22 mouse cellular contexts compared by ENCODE assay signal in the genomic region with DNA sequence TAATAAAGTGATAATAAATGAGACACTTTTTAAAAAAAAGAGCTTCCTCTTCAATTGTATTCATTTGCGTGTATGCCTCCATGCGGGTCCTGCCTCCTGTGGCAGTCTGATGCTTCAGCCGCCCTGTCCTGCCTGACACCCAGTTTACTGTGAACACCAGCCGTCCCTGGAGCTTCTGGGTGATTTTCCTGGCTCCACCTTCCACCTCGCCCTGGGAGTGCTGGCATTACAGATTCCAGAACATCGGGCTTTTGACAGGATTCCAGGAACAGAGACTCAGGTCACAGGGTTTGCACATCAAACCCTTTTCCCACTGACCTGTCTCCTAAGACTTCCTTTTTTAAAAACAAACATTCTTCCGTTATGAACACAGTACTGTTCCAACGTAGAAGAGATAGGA. TPM values are rescaled to one million over a fixed set of nuclear protein-coding genes. Genes with fewer than 3 reads are reported as not detected.
DNase-seq lines count a peak whose midpoint lies in the region; ATAC-seq and TF ChIP-seq lines count a peak whose summit lies in the region.
"Had no signal": no experiment of that assay in that cellular context is flagged by ENCODE, and none has a peak within 500 bp of the region (broad histone marks: within the 10 kb centered on the region; RNA-seq: fewer than 3 reads in every experiment).

No protein-coding gene starts in this region.

- TF ChIP-seq CTCF in E14TG2a.4 (conservative IDR thresholded peaks at IDR 0.05; ENCODE audit: low read length) = no peak
- no peak for TF ChIP-seq CTCF in lung, adult 2 months (IDR thresholded peaks at IDR 0.05; ENCODE audit: insufficient read depth, low read length)

- no peak overlapping the region for H3K27ac ChIP-seq in kidney, embryonic 14.5 days (ENCODE audit: low read depth, low read length)
- H3K27ac ChIP-seq: forebrain, embryonic 12.5 days; heart, adult 2 months; left cerebral cortex, adult 2 months; liver, embryonic 13.5 days; midbrain, embryonic 13.5 days; neural tube, embryonic 15.5 days had no signal

- H3K9ac ChIP-seq in kidney, embryonic 14.5 days (ENCODE audit: low read depth, low read length) = no peak overlapping the region
- H3K9ac ChIP-seq: forebrain, embryonic 12.5 days; liver, embryonic 13.5 days; midbrain, embryonic 13.5 days; neural tube, embryonic 15.5 days had no signal

- no peaks in the 10 kb centered on the region for H3K9me3 ChIP-seq in kidney, embryonic 14.5 days (ENCODE audit: control insufficient read depth, low read length)
- peaks cover 4% of the 10 kb centered on the region; the same call in 1 of the 2 replicates for H3K9me3 ChIP-seq in E14TG2a.4 (ENCODE audit: low read length)
- H3K9me3 ChIP-seq: forebrain, embryonic 12.5 days; G1E; liver, embryonic 13.5 days; midbrain, embryonic 13.5 days; neural tube, embryonic 15.5 days had no signal

- DNase-seq in cerebellum, adult 9-10 months = peak; percentile 10
- DNase-seq in kidney, adult 18-20 months = peak; percentile 8
- DNase-seq in brain, adult 2 months (ENCODE audit: low read depth, low spot score) = peak; percentile 9
- no peak for DNase-seq in right cerebral cortex, postnatal 14 days
- no peak for DNase-seq in lung, adult 2 months
- DNase-seq: gastrocnemius, postnatal 14 days; heart, adult 2 months; heart, postnatal 4 days; liver, embryonic 13.5 days; right cerebral cortex, postnatal 4 days; thymus, postnatal 36 days had no signal

- H3K4me3 ChIP-seq in kidney, embryonic 14.5 days (ENCODE audit: low read length) = no peak overlapping the region
- H3K4me3 ChIP-seq in E14TG2a.4 (replicated peaks; ENCODE audit: low read length) = 0 out of 2 replicates have a peak overlapping the region, but pooled peaks have one; percentile 17
- no peak overlapping the region for H3K4me3 ChIP-seq in lung, adult 2 months (replicated peaks; ENCODE audit: extremely low read depth, low read depth, low read length)
- H3K4me3 ChIP-seq: forebrain, embryonic 12.5 days; heart, adult 2 months; left cerebral cortex, adult 2 months; liver, embryonic 13.5 days; midbrain, embryonic 13.5 days; myocyte; neural tube, embryonic 15.5 days had no signal

- H3K27me3 ChIP-seq in kidney, embryonic 14.5 days (ENCODE audit: control insufficient read depth, insufficient read depth, low read length) = peaks cover under 1% of the 10 kb centered on the region; the same call in 1 of the 2 replicates
- peaks cover 5% of the 10 kb centered on the region; the same call in 1 of the 2 replicates for H3K27me3 ChIP-seq in E14TG2a.4 (ENCODE audit: insufficient read depth, low read length)
- H3K27me3 ChIP-seq: liver, embryonic 13.5 days had no signal

- H3K36me3 ChIP-seq in kidney, embryonic 14.5 days (ENCODE audit: control insufficient read depth, insufficient read depth, low read length) = no peaks in the 10 kb centered on the region
- no peaks in the 10 kb centered on the region for H3K36me3 ChIP-seq in E14TG2a.4 (ENCODE audit: insufficient read depth, low read length)
- H3K36me3 ChIP-seq: forebrain, embryonic 12.5 days; G1E; liver, embryonic 13.5 days; midbrain, embryonic 13.5 days; neural tube, embryonic 15.5 days had no signal

- no peak for TF ChIP-seq POLR2A in lung, adult 2 months (IDR thresholded peaks at IDR 0.05; ENCODE audit: borderline replicate concordance, extremely low read depth, low read depth, low read length)

- H3K4me2 ChIP-seq in kidney, embryonic 14.5 days (replicated peaks; ENCODE audit: low read depth, low read length) = no peak overlapping the region
- H3K4me2 ChIP-seq: forebrain, embryonic 12.5 days; liver, embryonic 13.5 days; midbrain, embryonic 13.5 days; neural tube, embryonic 15.5 days had no signal

- ATAC-seq in cerebellum, adult (ENCODE audit: insufficient number of reproducible peaks, low FRiP score, low TSS enrichment) = no peak
- no peak for ATAC-seq in kidney, embryonic 14.5 days (ENCODE audit: low FRiP score, low TSS enrichment)
- ATAC-seq: lung, postnatal 0 days; midbrain, embryonic 13.5 days had no signal

- WGBS in kidney, embryonic 14.5 days = 17% methylated on average over 8 of the region's 8 CpGs
- WGBS in lung, adult 2 months = 5% methylated on average over 8 of the region's 8 CpGs

- no peaks in the 10 kb centered on the region for H3K4me1 ChIP-seq in kidney, embryonic 14.5 days (ENCODE audit: control insufficient read depth, insufficient read depth, low read length)
- H3K4me1 ChIP-seq in E14TG2a.4 (replicated peaks; ENCODE audit: low read depth, low read length) = peaks cover 50% of the 10 kb centered on the region
- H3K4me1 ChIP-seq in lung, adult 2 months (ENCODE audit: control insufficient read depth, insufficient read depth, low read length) = no peaks in the 10 kb centered on the region
- H3K4me1 ChIP-seq: forebrain, embryonic 12.5 days; liver, embryonic 13.5 days; neural tube, embryonic 15.5 days had no signal

RNA-seq across cellular contexts. Expression of a gene that starts 6.4 kb away (rescaled TPM):
- not detected in 2 replicates for polyA plus RNA-seq in kidney, embryonic 14.5 days (2014; fragmentation: Nextera tagmentation; extraction: Ambion mirVana)
- 0.41 and 16.5 TPM in 2 replicates for polyA plus RNA-seq in lung, adult 2 months (2012; rRNA removed)
- polyA plus RNA-seq: forebrain, embryonic 12.5 days; G1E; limb, embryonic 11.5 days; liver, embryonic 13.5 days; lung, postnatal 0 days; midbrain, embryonic 13.5 days; myocyte had no signal

RNA-seq across cellular contexts. Expression of a gene that starts 39.5 kb away (rescaled TPM):
- 48.3 and 60.7 TPM in 2 replicates for polyA plus RNA-seq in kidney, embryonic 14.5 days (2014; fragmentation: Nextera tagmentation; extraction: Ambion mirVana)
- polyA plus RNA-seq in lung, adult 2 months (2012; rRNA removed) = 66.7 and 76.0 TPM in 2 replicates

RNA-seq across cellular contexts. Expression of a gene that starts 39.6 kb away (rescaled TPM):
- 33.3 and 34.9 TPM in 2 replicates for polyA plus RNA-seq in kidney, embryonic 14.5 days (2014; fragmentation: Nextera tagmentation; extraction: Ambion mirVana)
- 93.9 and 112 TPM in 2 replicates for polyA plus RNA-seq in lung, adult 2 months (2012; rRNA removed)

RNA-seq across cellular contexts. Expression of a gene that starts 55.1 kb away (rescaled TPM):
- polyA plus RNA-seq in kidney, embryonic 14.5 days (2014; fragmentation: Nextera tagmentation; extraction: Ambion mirVana) = 5.0 and 5.5 TPM in 2 replicates
- 3.7 and 3.8 TPM in 2 replicates for polyA plus RNA-seq in lung, adult 2 months (2012; rRNA removed)
- polyA plus RNA-seq: G1E, myocyte had no signal

Comparison
In these comparisons a context has a peak if more than half of its experiments do, and no peak if none do; other contexts are left out.
1. DNase-seq: peak in cerebellum, adult 9-10 months (single experiment), kidney, adult 18-20 months (single experiment) and brain, adult 2 months (single experiment); none in right cerebral cortex, postnatal 14 days (single experiment) and lung, adult 2 months (single experiment).